Mouse (Mus musculus) inflammation-experienced regulatory T-cells, adult 6 months (primary cell): Measurements from ENCODE around the gene Srsf3. TPM values are rescaled to one million over a fixed set of nuclear protein-coding genes. Genes with fewer than 3 reads are reported as not detected.
"Not testable (repeated sequence)": the region's sequence is repeated elsewhere in the genome, so short reads cannot be mapped to it uniquely, and the experiment has no call there.

ENCODE experiments used
- ATAC-seq: one replicate; pipeline ENCODE4 v1.8.0; 2017
- polyA plus RNA-seq, 3 experiments: library from polyadenylated mRNA; unstranded; fragments of 100-300 nt; shearing (Covaris generic); gene quantifications; one replicate each; pipeline ENCODE4 v1.2.1; 2017

Gene Srsf3
- polyA plus RNA-seq, 3 experiments from 2014 or later, result 296 to 519 (median 387) TPM

GRCm38 (mm10) chr17:29019391-29019790 lies 13.0 kb upstream of the Srsf3 start:
- ATAC-seq, result no peak

GRCm38 (mm10) chr17:29020444-29020843 lies 12.0 kb upstream of the Srsf3 start:
- ATAC-seq, result no peak

DNA sequence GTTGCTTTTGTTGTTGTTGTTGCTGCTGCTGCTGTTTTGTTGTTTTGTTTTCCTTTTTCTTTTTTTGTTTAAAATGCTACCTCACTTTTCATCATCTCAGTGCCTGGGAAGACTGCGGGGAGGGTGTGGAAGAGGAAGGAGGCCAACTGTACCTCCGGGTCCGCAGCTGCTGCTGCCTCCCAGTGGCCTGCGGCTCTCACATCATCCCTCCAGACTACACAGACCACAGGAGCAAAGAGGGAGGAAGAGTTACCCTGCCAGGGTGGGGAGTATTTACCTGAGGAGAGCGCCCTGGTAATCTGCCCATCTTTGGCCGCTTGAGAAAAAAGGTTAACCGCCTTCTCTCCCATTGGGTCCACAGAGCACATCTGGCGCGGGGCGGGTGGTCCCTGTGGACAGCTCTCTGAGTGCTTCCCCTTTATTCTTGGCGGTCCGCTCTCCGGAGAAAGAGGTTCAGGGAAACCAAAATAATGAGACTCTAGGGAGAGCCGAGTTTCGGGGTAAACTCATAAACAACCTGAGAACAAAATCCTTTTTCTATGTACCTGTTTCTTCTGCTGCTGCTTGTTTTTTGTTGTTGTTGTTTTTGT lies 10.1 kb upstream of the Srsf3 start:
- no peak for ATAC-seq

DNA sequence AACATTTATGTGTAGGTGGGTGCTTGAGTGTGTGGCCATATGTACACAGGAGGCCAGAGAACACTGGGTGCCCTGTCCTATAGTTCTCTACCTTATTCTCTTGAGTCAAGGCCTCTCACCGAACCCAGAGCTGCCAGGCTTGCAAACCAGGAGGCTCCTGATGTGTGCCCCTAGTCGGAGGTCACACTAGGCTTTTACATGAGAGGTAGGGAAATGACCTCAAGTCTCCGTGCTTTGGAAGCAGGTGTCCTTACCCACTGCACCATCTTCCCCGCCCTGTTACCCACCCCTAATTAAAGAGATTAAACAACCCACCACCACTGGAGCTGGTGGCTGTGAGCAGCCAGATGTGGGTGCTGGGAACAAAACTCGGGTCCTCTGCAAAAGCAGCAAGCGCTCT lies 9.1 kb upstream of the Srsf3 start:
- ATAC-seq, result no peak

- no peak for ATAC-seq
Measured at GRCm38 (mm10) chr17:29024047-29024892, 8.2 kb upstream of the Srsf3 start.

GRCm38 (mm10) chr17:29024896-29025565 lies 7.4 kb upstream of the Srsf3 start:
- ATAC-seq, result no peak

DNA sequence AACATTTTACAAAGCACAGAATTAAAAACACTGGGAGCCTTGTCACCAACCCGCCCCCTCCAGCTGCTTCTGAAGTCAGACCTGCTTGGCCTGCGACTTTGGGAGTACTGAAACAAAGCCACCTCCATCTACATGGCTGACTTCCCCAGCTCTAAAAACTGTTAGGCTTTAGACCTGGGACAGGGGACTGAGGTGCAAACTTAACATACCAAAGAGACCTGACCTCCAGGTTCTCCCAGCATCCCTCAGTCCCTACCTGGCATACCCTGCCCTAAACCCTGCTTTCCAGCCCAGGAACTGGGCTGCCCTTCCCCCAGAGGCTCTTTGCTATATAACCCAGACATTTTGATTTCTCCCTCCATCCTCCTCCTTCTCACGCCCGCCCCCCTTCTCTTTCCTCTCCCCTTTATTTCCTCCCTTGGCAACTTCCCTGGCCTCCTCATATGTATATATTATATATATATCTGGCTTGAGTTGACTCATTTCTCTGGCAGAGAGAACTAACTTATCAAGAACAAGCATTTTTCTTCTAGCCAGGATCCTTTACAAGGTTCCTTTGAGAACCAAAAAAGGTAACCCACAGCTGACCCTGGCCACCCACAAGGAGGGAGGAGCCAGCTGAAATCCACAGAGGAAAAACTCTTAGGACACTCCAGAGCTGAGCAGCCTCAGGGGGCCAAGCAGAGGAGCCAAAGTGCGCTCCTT lies 5.6 kb upstream of the Srsf3 start:
- ATAC-seq, result no peak

GRCm38 (mm10) chr17:29030321-29031034 lies 1.9 kb upstream of the Srsf3 start:
- ATAC-seq, result no peak

GRCm38 (mm10) chr17:29031085-29031711 lies 1.2 kb upstream of the Srsf3 start:
- ATAC-seq, result not testable (repeated sequence)

- ATAC-seq, result peak; percentile 21
Measured at GRCm38 (mm10) chr17:29031771-29032273, 606 bp upstream of the Srsf3 start.

DNA sequence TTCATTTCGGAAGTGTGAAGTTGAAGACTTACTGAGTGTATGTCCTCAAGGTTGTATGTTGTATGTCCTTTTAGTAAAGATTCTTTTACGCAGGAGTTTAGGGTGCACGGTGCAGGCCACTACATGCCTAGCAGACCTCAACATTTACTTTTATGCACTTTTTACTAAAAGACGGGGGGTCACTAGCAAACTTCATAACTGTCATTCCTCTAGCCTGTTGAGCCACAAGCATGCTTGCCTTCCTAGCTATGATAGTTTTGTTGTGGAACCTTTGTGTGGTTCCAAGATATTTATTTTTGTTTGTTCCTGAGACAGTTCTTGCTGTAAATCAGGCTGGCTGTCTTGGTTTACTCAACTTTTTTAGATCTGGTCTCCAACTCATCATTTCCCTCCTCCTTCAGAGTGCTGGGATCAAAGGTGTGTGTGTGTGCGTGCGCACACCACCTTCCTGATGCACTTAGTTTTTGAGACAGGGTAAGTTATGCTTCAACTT lies 1.2 kb downstream of the Srsf3 start:
- no peak for ATAC-seq

- ATAC-seq, result peak; percentile 7
Measured at GRCm38 (mm10) chr17:29034264-29034663, 1.8 kb downstream of the Srsf3 start.

- ATAC-seq, result no peak
Measured at GRCm38 (mm10) chr17:29035506-29035905, 3.1 kb downstream of the Srsf3 start.

DNA sequence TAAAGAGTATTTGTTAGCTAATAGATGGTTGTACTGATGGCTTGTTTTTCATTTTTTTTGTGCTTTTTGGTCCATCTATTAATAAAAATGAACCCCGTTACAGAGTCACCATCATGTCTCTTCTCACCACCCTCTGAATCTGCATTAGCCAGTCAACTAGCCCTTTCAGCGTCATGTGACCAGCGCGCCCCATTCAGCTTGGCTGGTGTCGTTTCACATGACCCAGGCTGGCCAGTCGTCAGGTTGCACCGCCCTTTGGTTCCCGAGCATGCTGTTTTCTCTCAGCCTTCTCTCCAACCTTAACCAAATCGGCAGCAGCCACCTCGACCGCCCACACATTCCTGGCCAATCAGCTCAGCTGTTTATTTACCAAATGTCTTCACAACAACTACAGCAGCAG lies 6.9 kb downstream of the Srsf3 start:
- ATAC-seq, result no peak

- ATAC-seq, result not testable (repeated sequence)
Measured at GRCm38 (mm10) chr17:29041632-29042031, 9.2 kb downstream of the Srsf3 start.

DNA sequence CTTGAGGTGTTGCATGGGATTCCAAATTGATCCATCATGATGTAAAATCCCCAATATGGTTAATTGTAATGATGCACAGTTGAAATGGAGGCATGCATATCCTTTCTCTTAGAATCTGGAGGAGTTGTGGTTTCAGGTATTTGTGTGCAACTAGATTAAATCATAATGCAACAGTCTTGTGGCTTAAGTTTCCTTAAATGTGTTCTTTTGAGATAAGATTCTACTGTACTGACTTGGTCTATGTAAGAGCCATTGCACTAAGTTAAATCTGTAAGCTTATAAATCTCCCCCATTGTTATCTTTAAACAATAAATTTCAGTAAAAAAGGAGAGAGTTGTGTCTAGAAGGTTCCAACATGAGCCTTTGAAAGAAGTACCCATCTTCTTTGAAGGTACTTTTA lies 10.1 kb downstream of the Srsf3 start:
- peak; percentile 22 for ATAC-seq

GRCm38 (mm10) chr17:29043583-29043982 lies 11.2 kb downstream of the Srsf3 start:
- no peak for ATAC-seq

DNA sequence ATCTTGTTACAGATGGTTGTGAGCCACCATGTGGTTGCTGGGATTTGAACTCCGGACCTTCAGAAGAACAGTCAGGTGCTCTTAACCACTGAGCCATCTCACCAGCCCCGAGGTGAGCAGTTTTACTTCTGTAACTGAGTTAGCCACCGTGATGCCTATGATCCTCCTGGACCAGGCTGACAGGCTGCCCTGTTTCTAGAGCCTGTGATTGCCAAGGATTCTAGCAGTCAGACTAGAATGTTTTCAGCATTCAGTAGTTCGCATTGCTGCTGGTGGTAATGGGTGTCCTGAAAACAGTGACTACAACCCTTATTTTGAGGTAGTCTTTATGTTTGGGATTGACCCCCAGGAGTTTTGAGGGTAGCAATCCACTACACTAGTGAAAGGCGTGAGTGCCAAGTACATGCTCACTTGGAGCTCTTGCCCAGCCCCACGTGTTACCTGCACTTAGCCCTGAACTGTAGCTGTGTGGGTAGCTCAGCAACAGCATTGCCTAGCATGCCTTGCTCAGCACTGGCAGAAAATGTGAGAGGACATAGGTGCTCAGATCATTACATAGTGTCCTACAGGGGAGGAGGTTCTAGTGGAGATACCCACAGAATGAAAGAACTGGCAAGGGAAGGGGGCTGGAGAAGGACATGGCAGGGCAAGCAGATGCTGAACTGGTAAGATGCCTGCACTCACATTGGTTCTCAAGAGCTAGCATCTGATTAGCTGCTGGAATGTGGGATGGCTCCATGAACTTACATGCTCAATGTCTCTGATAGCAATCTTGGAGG lies 11.9 kb downstream of the Srsf3 start:
- ATAC-seq, result no peak

DNA sequence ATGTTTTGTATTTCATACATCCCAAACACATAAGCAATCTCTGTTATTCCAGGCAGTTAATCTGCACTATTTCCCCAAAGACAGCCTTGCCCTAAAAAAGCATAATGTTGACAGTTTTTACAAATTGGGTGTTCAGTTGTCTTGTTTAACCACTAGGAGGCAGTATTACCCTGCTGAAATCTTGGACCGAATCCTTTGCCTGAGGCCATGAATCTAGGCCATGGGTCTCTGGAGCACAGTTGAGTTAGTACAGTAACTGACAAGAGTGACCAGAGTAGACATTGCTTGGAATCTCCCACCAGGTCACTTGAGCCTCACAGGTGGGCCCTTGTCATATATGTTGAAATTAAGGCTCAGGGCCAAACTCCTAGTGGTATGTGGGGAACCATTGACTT lies 12.5 kb downstream of the Srsf3 start:
- ATAC-seq, result peak; percentile 45

DNA sequence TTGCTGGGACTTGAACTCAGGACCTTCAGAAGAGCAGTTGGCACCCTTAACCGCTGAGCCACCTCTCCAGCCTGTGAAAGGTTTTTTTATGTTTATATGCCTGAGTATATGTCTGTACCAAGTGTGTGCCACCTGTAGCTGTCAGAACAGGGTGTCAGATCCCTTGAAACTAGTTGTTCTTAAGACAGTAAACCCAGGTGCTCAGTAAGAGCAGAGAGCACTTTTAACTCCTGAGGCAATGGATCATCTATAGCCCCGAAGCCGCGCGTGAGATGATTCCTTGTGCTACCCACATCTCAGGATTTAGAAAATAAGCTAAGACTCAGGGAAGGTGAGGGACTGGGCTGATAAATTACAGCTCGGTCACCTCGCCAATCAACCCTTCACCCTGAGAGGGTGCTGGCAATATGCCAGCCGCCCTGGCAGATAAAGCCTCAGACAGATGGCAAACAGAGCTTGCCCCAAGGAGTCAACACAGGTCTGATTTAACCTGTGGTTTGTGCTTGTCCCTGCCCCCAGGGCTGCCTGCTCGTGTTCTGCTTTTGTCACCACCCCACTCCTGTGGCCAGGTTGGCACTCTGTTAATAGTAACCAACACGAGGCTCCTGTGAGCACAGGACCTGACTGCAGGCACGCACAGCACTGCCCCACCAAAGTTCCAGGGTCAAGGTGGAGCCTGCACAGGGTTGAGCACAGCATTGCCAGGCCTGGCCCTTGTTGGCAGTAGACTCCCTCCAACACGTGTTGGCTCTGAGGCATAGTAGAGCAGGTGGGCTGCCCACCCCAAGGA lies 13.5 kb downstream of the Srsf3 start:
- ATAC-seq, result no peak
